Mouse (Mus musculus) spleen, adult 18-20 months (tissue): ENCODE measurements at regions not wholly inside any gene's neighbourhood (a gene's known extent, or its start where the extent isn't known, plus 50 kb on each side); places are given as distances from the start of the nearest gene placed in this dataset.

Experiments
- DNase-seq, 2 experiments: peaks; one replicate each; pipeline ENCODE4 v3.0.0; 2022; ENCODE audit warnings: mixed read lengths in 2 of 2

DNA sequence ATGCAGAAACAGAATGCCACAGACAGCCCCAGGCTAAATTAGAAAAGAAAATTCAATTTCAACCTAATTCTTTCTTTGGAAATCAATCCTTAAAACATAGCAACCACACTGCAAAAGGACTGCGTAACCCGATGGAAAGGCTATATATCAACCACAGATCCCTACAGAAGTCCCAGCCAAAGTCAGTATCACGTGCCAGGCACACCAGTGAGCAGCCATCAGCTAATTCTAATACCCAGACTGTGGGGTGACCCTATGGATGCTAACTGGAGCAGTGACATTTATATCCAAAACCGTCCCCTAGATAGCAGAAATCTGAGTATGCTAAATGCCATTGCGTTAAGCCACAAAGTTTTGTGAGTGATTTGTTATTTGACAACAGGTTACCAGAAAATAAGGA, 286.5 kb upstream of the N6amt1 start:
- DNase-seq, result no peak

- DNase-seq, result no peak
These were observed 293.5 kb upstream of the N6amt1 start for GRCm38 (mm10) chr16:87060473-87060872.

DNA sequence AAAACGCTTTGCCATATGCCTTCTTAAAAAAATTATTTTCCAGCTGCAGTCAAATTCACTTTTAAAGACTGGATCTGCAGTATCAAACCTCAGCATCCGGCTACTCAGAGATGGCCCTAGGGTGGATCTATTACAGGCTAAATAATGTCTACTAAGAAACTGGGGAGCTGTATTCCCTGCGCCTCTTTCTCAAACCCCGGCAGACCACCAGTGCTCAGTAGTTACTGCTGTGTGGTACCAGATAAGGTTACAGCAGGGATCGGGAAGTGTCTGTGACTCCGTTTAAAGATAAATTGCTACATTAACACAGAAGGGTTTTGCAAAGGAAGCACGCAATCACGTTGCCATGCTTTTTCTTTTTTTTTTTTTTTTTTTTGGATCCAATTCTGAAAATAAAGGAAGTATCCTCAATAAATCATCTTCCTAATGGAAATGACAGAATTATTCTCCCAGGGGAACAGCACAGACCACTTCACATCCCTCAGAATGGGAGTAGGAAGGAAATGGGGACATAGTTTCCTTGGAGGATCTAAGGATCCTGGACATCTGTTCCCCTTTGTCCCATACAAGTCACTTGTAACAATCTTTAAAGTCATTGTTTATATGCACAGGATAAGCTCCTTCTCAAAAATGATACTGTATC, 304.1 kb upstream of the N6amt1 start:
- no peak for DNase-seq

GRCm38 (mm10) chr16:87044773-87045561, 309.0 kb upstream of the N6amt1 start:
- no peak for DNase-seq

- DNase-seq, result no peak
These were observed 310.3 kb upstream of the N6amt1 start for GRCm38 (mm10) chr16:87043689-87044088.

DNA sequence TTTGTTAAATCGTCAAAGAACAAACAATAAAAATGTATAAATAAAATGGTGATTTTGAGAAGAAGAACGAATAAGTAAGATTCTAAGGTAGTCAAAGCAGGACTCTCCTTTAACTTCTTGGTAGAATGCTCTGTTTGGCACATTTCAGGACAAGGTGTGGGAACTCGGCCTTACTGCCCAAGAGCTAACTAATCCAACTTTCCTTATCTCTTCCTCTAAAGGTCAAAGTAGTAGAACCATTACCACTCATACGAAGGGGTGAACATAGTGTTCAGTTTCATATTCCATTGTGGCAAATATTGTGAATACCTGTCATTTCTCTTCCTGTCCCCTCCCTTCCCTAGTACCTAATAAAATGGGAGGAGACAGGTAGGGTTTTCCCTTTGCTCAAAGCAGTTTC, 313.6 kb upstream of the N6amt1 start:
- DNase-seq, result no peak

DNA sequence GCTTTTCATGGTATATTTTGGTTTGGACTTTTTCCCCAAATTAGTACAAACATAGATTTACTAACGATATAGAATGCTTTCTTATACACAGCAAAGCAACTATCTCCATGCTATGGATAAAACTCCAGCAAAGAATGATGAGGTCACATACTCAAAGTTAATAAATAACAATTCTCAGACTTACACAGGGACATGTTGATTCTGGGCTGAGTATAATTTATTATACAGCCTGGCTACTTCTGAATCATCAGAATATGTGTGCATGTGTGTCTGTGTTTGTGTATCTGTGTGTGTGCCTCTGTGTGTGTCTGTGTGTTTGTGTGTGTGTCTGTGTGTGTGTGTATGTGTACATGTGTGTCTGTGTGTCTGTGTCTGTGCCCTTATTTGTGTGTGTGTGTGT, 314.1 kb upstream of the N6amt1 start:
- DNase-seq, result no peak

GRCm38 (mm10) chr16:87037061-87037460, 316.9 kb upstream of the N6amt1 start:
- no peak for DNase-seq

GRCm38 (mm10) chr16:87031836-87032235, 322.1 kb upstream of the N6amt1 start:
- no peak for DNase-seq

- DNase-seq, result no peak
These were observed 325.4 kb upstream of the N6amt1 start for GRCm38 (mm10) chr16:87028516-87029145.

- no peak for DNase-seq
These were observed 326.4 kb upstream of the N6amt1 start for GRCm38 (mm10) chr16:87027621-87028020.

DNA sequence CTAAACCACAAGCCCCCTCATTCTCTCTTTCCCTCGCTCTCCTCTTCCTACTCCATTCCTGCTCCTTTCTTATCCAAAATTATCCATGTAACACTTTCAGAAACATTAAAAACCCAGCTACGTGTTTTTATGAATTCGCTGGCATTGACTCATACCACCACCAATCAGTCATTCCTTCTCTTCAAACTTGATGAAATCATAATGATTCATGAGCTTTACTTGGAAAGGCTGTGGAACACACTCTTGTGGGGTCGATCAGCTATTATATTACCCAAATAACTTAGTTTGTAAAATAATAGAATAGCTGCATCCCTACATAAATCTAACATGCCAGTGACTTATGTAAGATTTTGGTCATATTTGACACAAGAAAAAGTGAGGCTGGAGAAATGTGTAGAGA, 331.9 kb upstream of the N6amt1 start:
- DNase-seq, result no peak

GRCm38 (mm10) chr16:87017107-87017670, 336.8 kb upstream of the N6amt1 start:
- DNase-seq, result no peak

DNA sequence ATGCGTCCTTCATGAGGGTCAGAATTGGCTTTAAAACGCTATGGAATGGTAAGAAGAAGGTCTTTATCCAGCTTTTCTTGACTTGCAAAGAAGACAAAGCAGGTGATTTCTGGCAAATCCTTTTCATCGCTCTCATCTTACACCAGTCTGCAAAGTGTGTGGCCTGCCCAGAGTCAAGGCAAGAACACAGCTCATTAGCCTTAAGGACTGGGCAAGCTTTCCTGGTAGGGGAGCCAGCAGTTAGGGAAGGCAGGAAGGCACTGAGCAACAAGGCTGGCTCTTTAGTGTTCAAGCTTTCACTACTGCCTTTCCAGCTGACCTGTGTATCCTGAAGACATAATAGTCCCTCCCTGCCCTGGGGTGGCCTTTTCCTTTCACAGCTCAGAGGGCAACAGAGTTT, 352.4 kb upstream of the N6amt1 start:
- no peak for DNase-seq

- DNase-seq, result no peak
These were observed 352.9 kb upstream of the N6amt1 start for GRCm38 (mm10) chr16:87001135-87001534.

- DNase-seq, result no peak
These were observed 382.3 kb upstream of the N6amt1 start for GRCm38 (mm10) chr16:86971691-86972090.

DNA sequence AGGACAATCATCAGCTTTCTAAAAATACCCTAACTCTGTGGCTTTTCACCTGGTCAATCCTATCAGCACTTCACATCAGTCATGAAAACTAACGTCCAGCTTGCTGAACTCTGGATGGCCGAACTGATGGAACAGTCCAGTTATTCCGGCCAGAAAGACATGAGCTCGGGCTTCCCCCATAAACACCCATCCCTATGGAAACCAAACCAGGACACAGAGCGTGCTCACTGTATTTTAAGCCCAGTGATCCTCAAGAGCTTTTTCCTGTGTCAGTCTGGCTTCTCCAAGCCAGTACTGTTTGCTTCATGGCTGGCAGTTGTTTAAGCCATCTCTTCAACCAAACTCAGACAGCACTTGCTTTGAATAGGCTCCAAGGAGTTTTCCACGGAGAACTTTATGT, 404.3 kb upstream of the N6amt1 start:
- no peak for DNase-seq

DNA sequence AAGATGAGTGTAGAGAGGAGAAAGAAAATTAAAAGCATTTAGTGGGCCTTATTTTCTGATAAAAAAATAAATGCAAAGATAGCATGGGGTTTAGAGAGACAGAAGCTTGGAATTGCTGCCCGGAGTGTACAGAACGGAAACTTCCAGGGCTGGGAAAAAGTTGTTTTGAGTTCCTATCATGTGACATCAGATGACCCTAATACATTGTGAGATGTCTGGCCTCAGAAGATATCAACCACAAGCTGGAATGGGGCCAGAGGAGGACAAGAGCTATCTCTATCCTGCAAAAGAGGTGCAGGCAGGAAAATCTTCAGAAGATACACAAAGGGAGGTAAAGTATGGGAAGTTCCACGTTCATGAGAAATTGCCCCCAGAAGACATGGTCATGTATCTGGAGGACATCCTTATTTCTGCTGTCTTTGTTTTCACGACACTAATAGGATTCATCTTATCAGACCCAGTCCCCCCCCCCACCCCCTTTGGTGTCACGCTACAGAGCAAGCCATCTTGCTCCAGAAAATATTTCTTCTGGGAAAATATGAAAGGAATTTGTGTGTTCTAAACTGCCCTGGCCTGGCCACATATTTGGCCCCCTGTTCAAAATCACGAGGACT, 408.3 kb upstream of the N6amt1 start:
- no peak for DNase-seq

DNA sequence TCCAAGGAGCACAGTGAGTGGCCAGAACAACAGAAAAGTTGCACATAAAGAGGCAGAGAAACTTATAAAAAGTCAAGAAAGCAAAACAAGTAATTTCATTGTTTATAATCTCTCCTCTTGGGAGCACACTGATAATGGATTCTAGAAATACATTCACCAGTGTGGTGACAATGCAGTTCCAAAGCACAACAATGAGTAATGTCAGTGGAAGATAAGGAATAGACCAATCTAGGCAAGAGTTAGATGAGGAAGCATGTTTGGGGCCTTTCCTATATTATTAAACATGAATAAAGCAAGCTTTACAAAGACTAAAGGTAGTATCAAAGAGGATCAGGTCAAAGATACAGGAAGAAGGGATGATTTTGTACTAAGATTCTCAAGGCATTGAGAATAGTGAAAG, 408.9 kb upstream of the N6amt1 start:
- no peak for DNase-seq

GRCm38 (mm10) chr16:86934989-86935388, 419.0 kb upstream of the N6amt1 start:
- no peak for DNase-seq

DNA sequence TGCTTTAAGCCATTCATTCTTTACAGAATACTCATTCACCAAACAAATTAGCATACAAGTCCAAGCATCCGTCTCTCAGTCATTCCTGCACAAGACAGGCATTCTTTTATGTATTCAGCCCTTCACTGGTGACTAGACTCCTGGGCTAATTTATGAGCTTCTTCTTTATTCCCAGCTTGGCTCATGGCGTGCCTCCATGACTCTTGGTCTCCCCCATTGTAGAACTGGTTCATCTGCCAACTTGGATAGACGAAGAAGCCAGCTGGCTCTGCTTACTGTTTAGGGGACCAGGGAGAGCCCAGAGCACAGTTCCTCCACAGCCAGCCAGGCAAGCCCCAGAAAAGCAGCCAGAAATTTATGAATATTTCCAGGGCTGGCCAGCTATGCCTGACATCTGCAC, 421.2 kb upstream of the N6amt1 start:
- DNase-seq, result no peak

GRCm38 (mm10) chr16:86897967-86898710, 455.8 kb upstream of the N6amt1 start:
- DNase-seq, result no peak

GRCm38 (mm10) chr16:86894982-86895381, 459.0 kb upstream of the N6amt1 start:
- no peak for DNase-seq
